Mouse (Mus musculus): Measurements from ENCODE around the gene Ttc25.

Ttc25 gene

GRCm38 (mm10) chr11:100544832-100545745 lies at the start of gene Ttc25:
Gene Ttc25 (plus strand): TSS chr11:100545607.
- DNase-seq (ENCODE audit: low read depth) = peak; percentile 83

GRCm38 (mm10) chr11:100500241-100500640 lies 45.2 kb upstream of the Ttc25 start:
- no peak for DNase-seq (ENCODE audit: low read depth)

GRCm38 (mm10) chr11:100500651-100501050 lies 44.8 kb upstream of the Ttc25 start:
- no peak for DNase-seq (ENCODE audit: low read depth)

- DNase-seq (ENCODE audit: low read depth) = no peak
Measured at GRCm38 (mm10) chr11:100501321-100501720, 44.1 kb upstream of the Ttc25 start.

- DNase-seq (ENCODE audit: low read depth) = no peak
Measured at GRCm38 (mm10) chr11:100504990-100505660, 40.3 kb upstream of the Ttc25 start.

GRCm38 (mm10) chr11:100505997-100506396 lies 39.4 kb upstream of the Ttc25 start:
- no peak for DNase-seq (ENCODE audit: low read depth)

- no peak for DNase-seq (ENCODE audit: low read depth)
Measured at GRCm38 (mm10) chr11:100510556-100510955, 34.9 kb upstream of the Ttc25 start.

GRCm38 (mm10) chr11:100512384-100512783 lies 33.0 kb upstream of the Ttc25 start:
- peak; percentile 25 for DNase-seq (ENCODE audit: low read depth)

GRCm38 (mm10) chr11:100513716-100514115 lies 31.7 kb upstream of the Ttc25 start:
- no peak for DNase-seq (ENCODE audit: low read depth)

- no peak for DNase-seq (ENCODE audit: low read depth)
Measured at GRCm38 (mm10) chr11:100515061-100515460, 30.3 kb upstream of the Ttc25 start.

- no peak for DNase-seq (ENCODE audit: low read depth)
Measured at GRCm38 (mm10) chr11:100515789-100516188, 29.6 kb upstream of the Ttc25 start.

GRCm38 (mm10) chr11:100516291-100516690 lies 29.1 kb upstream of the Ttc25 start:
- no peak for DNase-seq (ENCODE audit: low read depth)

GRCm38 (mm10) chr11:100518188-100518591 lies 27.2 kb upstream of the Ttc25 start:
- no peak for DNase-seq (ENCODE audit: low read depth)

GRCm38 (mm10) chr11:100519188-100519587 lies 26.2 kb upstream of the Ttc25 start:
- no peak for DNase-seq (ENCODE audit: low read depth)

GRCm38 (mm10) chr11:100520838-100521237 lies 24.6 kb upstream of the Ttc25 start:
- DNase-seq (ENCODE audit: low read depth) = no peak

- no peak for DNase-seq (ENCODE audit: low read depth)
Measured at GRCm38 (mm10) chr11:100524358-100524757, 21.0 kb upstream of the Ttc25 start.

- DNase-seq (ENCODE audit: low read depth) = no peak
Measured at GRCm38 (mm10) chr11:100524987-100525630, 20.3 kb upstream of the Ttc25 start.

GRCm38 (mm10) chr11:100526052-100526816 lies 19.2 kb upstream of the Ttc25 start:
- DNase-seq (ENCODE audit: low read depth) = no peak

GRCm38 (mm10) chr11:100527066-100527457 lies 18.3 kb upstream of the Ttc25 start:
- no peak for DNase-seq (ENCODE audit: low read depth)

GRCm38 (mm10) chr11:100527458-100528374 lies 17.7 kb upstream of the Ttc25 start, which contains the start of gene Acly:
Gene Acly (minus strand): TSS chr11:100528000.
- DNase-seq (ENCODE audit: low read depth) = peak; percentile 99

All from naive thymus-derived CD4-positive, alpha-beta T cell, adult 2 months (primary cell).